15 mouse cellular contexts compared by ENCODE assay signal in the genomic region with DNA sequence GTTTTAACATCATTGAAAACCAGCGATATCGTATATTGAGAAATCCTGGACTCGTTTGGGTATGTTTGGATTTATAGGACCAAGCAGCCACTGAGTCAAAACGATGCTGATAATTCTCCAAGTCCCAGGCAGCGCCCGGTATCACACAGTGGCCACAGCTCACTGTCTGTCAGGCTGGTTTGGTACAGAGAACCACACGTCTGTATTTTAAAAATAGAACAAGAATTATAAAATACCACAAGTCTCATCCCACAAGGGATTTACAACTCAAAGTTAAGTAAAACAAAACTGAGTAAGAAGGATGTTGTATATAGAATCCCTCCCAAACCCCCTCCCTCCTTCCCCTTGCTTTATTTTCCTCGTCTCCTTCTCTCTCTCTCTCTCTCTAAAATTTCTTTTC.
"Had no signal": no experiment of that assay in that cellular context is flagged by ENCODE, and none has a peak within 500 bp of the region (broad histone marks: within the 10 kb centered on the region; RNA-seq: fewer than 3 reads in every experiment).

No protein-coding gene starts in this region.

- H3K36me3 ChIP-seq: liver, embryonic 15.5 days had no signal

- H3K4me3 ChIP-seq: layer of hippocampus, adult 2 months; liver, embryonic 15.5 days; megakaryocyte, embryonic 14.5 days had no signal

- H3K27ac ChIP-seq: kidney, postnatal 0 days; layer of hippocampus, adult 2 months; liver, embryonic 15.5 days; macrophage had no signal

- H3K9ac ChIP-seq: liver, embryonic 15.5 days had no signal

- H3K4me1 ChIP-seq: liver, embryonic 15.5 days had no signal

- H3K9me3 ChIP-seq: liver, embryonic 15.5 days; megakaryocyte, embryonic 14.5 days had no signal

- H3K27me3 ChIP-seq: liver, embryonic 15.5 days; megakaryocyte, embryonic 14.5 days had no signal

- DNase-seq: kidney, adult 11 months; kidney, adult 9 months; kidney, postnatal 4 days; lung, adult 2 months; right cerebral cortex, postnatal 14 days; thymus, adult 2 months; thymus, postnatal 25 days had no signal

- H3K4me2 ChIP-seq: liver, embryonic 11.5 days; liver, embryonic 15.5 days; midbrain, embryonic 11.5 days had no signal

- ATAC-seq: midbrain, embryonic 16.5 days had no signal
